Mouse (Mus musculus): Measurements from ENCODE around the gene Wwp2. TPM values are rescaled to one million over a fixed set of nuclear protein-coding genes. Genes with fewer than 3 reads are reported as not detected.

The Wwp2 gene
- polyA plus RNA-seq, 1 experiment = 39.5 TPM

DNA sequence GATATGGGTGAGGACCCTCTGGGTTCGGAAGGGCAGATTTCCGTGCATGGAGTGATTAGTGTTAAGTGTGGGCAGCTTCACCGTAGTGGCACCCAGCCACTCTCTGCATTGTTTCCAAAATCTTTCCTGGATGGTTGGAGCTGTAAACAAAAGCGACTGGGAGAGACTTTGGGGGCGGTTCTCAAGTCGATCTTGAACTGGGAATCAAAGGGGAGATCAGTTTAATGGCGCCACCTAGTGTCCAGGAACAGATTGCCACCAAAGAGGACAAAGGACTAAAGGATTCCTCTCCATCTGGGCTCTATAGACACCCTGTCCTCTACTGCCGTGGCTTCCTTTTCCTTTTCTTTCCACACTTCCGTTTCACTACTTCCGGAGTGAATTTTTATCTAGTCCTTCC, 140.5 kb downstream of the Wwp2 start:
- Histone ChIP-seq H3K4me3 (ENCODE audit: extremely low read depth, insufficient read depth, insufficient read length) (no peak overlapping the region), H3K27me3 (ENCODE audit: control insufficient read depth, insufficient read depth, low read length) (no peaks in the 10 kb centered on the region), H3K27ac (ENCODE audit: insufficient read depth, low read length) (no peak overlapping the region), H3K36me3 (ENCODE audit: control insufficient read depth, insufficient read depth, low read length) (peaks cover 15% of the 10 kb centered on the region), H3K4me1 (ENCODE audit: control insufficient read depth, insufficient read depth, insufficient read length) (peaks cover 3% of the 10 kb centered on the region; the same call in 1 of the 2 replicates)
- peak; percentile 26 to 59 for DNase-seq (ENCODE audit: low read depth in 1 of 2, low spot score in 2 of 2)
- 15% methylated on average over 10 of the region's 10 CpGs for WGBS
- peak; percentile 63; the same call in 1 of the 2 replicates for TF ChIP-seq CTCF (IDR thresholded peaks at IDR 0.05; ENCODE audit: extremely low read depth, insufficient read depth, insufficient read length, insufficient replicate concordance)
- TF ChIP-seq POLR2A (IDR thresholded peaks at IDR 0.05; ENCODE audit: low read depth, low read length) = no peak

DNA sequence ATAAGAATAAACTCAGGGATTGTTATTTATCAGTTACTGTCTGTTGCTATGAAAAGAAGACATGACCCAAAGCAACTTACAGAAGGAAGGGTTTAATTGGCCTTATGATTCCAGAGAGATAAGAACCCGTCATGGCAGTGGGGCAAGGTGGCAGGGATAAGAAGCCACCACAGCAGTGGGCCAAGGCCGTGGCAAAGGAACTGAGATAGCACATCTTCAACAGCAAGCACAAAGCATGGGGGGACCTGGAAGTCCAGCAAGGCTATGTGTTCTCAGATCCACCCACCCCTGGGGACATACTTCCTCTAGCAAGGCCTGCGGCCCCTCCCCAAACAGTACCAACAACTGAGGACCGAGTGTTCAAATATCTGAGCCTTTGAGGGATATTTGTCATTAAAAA, 141.5 kb downstream of the Wwp2 start:
- DNase-seq (ENCODE audit: low read depth in 1 of 2, low spot score in 2 of 2) = no peak
- WGBS = 62% methylated on average over 4 of the region's 4 CpGs

DNA sequence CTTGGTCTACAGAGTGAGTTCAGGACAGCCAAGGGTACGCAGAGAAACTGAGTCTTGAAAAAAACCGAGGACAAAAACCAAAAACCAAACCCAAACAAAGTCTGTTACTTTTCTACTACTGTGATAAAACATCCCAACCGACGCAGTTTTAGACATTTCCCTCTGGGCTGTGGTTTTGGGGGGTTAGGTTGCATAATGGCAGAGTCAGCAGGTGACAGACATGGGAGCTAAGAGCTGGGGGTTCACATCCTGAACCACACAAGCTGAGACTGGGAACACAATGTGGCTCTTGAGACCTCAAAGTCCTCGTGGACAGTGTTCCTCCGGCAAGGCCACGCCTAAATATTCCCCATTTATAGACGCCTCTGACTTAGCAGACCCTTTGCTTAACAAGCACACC, 142.0 kb downstream of the Wwp2 start:
- DNase-seq (ENCODE audit: low read depth in 1 of 2, low spot score in 2 of 2) = no peak
- H3K4me1 ChIP-seq (ENCODE audit: control insufficient read depth, insufficient read depth, insufficient read length) = peaks cover 3% of the 10 kb centered on the region; the same call in 1 of the 2 replicates
- H3K4me3 ChIP-seq (ENCODE audit: extremely low read depth, insufficient read depth, insufficient read length) = no peak overlapping the region
- no peak for TF ChIP-seq CTCF (IDR thresholded peaks at IDR 0.05; ENCODE audit: extremely low read depth, insufficient read depth, insufficient read length, insufficient replicate concordance)
- TF ChIP-seq POLR2A (IDR thresholded peaks at IDR 0.05; ENCODE audit: low read depth, low read length) = no peak
- H3K27ac ChIP-seq (ENCODE audit: insufficient read depth, low read length) = no peak overlapping the region
- 32% methylated on average over 8 of the region's 8 CpGs for WGBS
- H3K36me3 ChIP-seq (ENCODE audit: control insufficient read depth, insufficient read depth, low read length) = peaks cover 27% of the 10 kb centered on the region
- H3K27me3 ChIP-seq (ENCODE audit: control insufficient read depth, insufficient read depth, low read length) = no peaks in the 10 kb centered on the region

More for the DNA sequence above, 141.5 kb downstream of the Wwp2 start:
- TF ChIP-seq POLR2A (IDR thresholded peaks at IDR 0.05; ENCODE audit: low read depth, low read length) (no peak), CTCF (IDR thresholded peaks at IDR 0.05; ENCODE audit: extremely low read depth, insufficient read depth, insufficient read length, insufficient replicate concordance) (no peak)
- Histone ChIP-seq H3K4me3 (ENCODE audit: extremely low read depth, insufficient read depth, insufficient read length) (no peak overlapping the region), H3K27ac (ENCODE audit: insufficient read depth, low read length) (no peak overlapping the region), H3K36me3 (ENCODE audit: control insufficient read depth, insufficient read depth, low read length) (peaks cover 24% of the 10 kb centered on the region), H3K4me1 (ENCODE audit: control insufficient read depth, insufficient read depth, insufficient read length) (peaks cover 3% of the 10 kb centered on the region; the same call in 1 of the 2 replicates), H3K27me3 (ENCODE audit: control insufficient read depth, insufficient read depth, low read length) (no peaks in the 10 kb centered on the region)

DNA sequence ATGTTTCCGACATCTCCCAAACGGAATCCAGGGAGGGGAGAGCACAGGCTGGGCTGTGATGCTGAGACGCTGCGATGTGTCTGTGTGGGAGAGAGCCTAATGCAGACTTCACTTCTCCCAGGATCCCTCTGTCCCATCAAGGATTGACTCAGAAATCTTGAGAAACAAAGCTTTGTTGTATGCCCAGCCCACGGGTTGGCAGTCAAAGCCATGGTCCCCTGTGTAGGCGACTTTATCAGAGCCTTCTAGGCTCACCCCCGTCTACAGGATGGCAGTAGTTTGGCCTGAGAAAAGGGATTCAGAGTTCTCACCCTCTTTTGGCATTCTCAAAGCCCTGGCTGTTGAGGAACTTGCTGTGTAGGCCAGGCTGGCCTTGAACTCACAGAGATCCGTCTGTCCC, 142.4 kb downstream of the Wwp2 start:
- no peak overlapping the region for H3K4me3 ChIP-seq (ENCODE audit: extremely low read depth, insufficient read depth, insufficient read length)
- no peak overlapping the region for H3K27ac ChIP-seq (ENCODE audit: insufficient read depth, low read length)
- no peak for DNase-seq (ENCODE audit: low read depth in 1 of 2, low spot score in 2 of 2)
- no peak for TF ChIP-seq CTCF (IDR thresholded peaks at IDR 0.05; ENCODE audit: extremely low read depth, insufficient read depth, insufficient read length, insufficient replicate concordance)
- TF ChIP-seq POLR2A (IDR thresholded peaks at IDR 0.05; ENCODE audit: low read depth, low read length) = no peak
- WGBS = 87% methylated on average over 8 of the region's 8 CpGs
- peaks cover 3% of the 10 kb centered on the region; the same call in 1 of the 2 replicates for H3K4me1 ChIP-seq (ENCODE audit: control insufficient read depth, insufficient read depth, insufficient read length)
- peaks cover 31% of the 10 kb centered on the region for H3K36me3 ChIP-seq (ENCODE audit: control insufficient read depth, insufficient read depth, low read length)
- no peaks in the 10 kb centered on the region for H3K27me3 ChIP-seq (ENCODE audit: control insufficient read depth, insufficient read depth, low read length)

DNA sequence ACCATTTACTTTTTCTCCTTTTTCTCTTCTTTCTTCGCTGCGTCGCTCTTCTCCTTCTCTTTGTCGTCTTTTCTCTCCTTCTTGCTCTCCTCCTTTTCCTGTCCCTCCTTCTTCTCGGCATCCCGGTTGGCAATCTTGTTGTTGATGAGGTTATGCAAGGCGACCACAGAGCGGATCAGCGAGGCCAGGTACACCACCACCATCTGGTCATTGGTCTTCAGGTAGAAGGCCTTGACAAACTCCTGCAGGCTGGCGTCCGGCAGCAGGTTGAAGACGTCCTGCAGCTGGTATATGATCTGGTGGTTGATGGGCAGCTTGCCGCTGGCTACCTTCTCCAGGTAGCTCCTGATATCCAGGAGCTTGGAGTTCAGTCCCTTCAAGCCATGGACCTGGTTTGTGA, 144.7 kb downstream of the Wwp2 start:
- peaks cover 3% of the 10 kb centered on the region; the same call in 1 of the 2 replicates for H3K4me1 ChIP-seq (ENCODE audit: control insufficient read depth, insufficient read depth, insufficient read length)
- no peak overlapping the region for H3K4me3 ChIP-seq (ENCODE audit: extremely low read depth, insufficient read depth, insufficient read length)
- H3K27ac ChIP-seq (ENCODE audit: insufficient read depth, low read length) = no peak overlapping the region
- no peaks in the 10 kb centered on the region for H3K27me3 ChIP-seq (ENCODE audit: control insufficient read depth, insufficient read depth, low read length)
- TF ChIP-seq POLR2A (IDR thresholded peaks at IDR 0.05; ENCODE audit: low read depth, low read length) = no peak
- no peak for TF ChIP-seq CTCF (IDR thresholded peaks at IDR 0.05; ENCODE audit: extremely low read depth, insufficient read depth, insufficient read length, insufficient replicate concordance)
- no peak for DNase-seq (ENCODE audit: low read depth in 1 of 2, low spot score in 2 of 2)
- 95% methylated on average over 13 of the region's 13 CpGs for WGBS
- peaks cover 45% of the 10 kb centered on the region for H3K36me3 ChIP-seq (ENCODE audit: control insufficient read depth, insufficient read depth, low read length)

DNA sequence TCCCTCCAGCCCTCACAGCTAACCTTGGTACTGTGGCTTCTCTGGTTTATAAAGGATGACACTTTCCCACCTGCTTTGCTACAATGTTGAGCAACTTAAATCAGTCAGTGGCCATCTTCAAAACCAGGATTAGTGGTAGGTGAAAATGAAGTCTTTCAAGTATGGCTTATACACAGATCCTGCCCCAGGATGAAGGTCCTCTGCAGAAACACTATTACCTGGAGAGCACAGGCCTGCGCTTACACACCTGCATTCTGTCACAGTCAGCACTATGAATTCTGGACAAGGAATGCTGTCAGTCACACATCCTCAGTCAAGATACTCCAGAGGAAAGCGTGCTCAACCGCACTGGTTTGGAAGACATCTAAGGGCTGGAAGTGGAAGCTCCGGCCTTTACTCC, 145.4 kb downstream of the Wwp2 start:
- H3K4me1 ChIP-seq (ENCODE audit: control insufficient read depth, insufficient read depth, insufficient read length) = peaks cover 1% of the 10 kb centered on the region; the same call in 1 of the 2 replicates
- WGBS = 97% methylated on average over 4 of the region's 4 CpGs

DNA sequence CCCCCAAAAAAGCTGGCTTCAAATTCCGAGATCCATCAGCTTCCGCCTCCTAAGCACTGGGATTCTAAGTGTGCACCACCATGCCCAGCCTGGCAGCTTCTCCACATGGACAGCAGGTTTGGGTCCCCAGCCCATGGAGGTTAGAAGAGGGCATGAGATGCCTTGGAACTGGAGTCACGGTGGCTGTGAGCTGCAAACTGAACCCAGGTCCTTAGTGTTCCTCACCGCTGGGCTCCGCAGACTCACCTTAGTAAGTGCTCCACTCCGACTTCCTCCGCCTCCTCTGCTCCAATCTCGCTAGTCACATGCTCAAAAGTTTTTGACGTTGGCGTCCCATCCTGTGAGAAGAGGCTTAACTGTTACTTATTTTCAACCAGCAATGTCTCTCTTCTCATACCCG, 146.0 kb downstream of the Wwp2 start:
- peaks cover 45% of the 10 kb centered on the region for H3K36me3 ChIP-seq (ENCODE audit: control insufficient read depth, insufficient read depth, low read length)
- H3K4me1 ChIP-seq (ENCODE audit: control insufficient read depth, insufficient read depth, insufficient read length) = no peaks in the 10 kb centered on the region
- WGBS = 94% methylated on average over 11 of the region's 11 CpGs
- no peaks in the 10 kb centered on the region for H3K27me3 ChIP-seq (ENCODE audit: control insufficient read depth, insufficient read depth, low read length)
- no peak overlapping the region for H3K27ac ChIP-seq (ENCODE audit: insufficient read depth, low read length)
- no peak for DNase-seq (ENCODE audit: low read depth in 1 of 2, low spot score in 2 of 2)
- no peak overlapping the region for H3K4me3 ChIP-seq (ENCODE audit: extremely low read depth, insufficient read depth, insufficient read length)
- TF ChIP-seq POLR2A (IDR thresholded peaks at IDR 0.05; ENCODE audit: low read depth, low read length) (no peak), CTCF (IDR thresholded peaks at IDR 0.05; ENCODE audit: extremely low read depth, insufficient read depth, insufficient read length, insufficient replicate concordance) (no peak)

More for the DNA sequence above, 145.4 kb downstream of the Wwp2 start:
- TF ChIP-seq CTCF (IDR thresholded peaks at IDR 0.05; ENCODE audit: extremely low read depth, insufficient read depth, insufficient read length, insufficient replicate concordance) = no peak
- TF ChIP-seq POLR2A (IDR thresholded peaks at IDR 0.05; ENCODE audit: low read depth, low read length) = no peak
- Histone ChIP-seq H3K27ac (ENCODE audit: insufficient read depth, low read length) (no peak overlapping the region), H3K4me3 (ENCODE audit: extremely low read depth, insufficient read depth, insufficient read length) (no peak overlapping the region), H3K36me3 (ENCODE audit: control insufficient read depth, insufficient read depth, low read length) (peaks cover 45% of the 10 kb centered on the region), H3K27me3 (ENCODE audit: control insufficient read depth, insufficient read depth, low read length) (no peaks in the 10 kb centered on the region)
- DNase-seq (ENCODE audit: low read depth in 1 of 2, low spot score in 2 of 2) = no peak

All from spleen, adult 2 months (tissue).